Mouse (Mus musculus) large intestine, adult 2 months (tissue): Measurements from ENCODE around the gene C1qtnf5. TPM values are rescaled to one million over a fixed set of nuclear protein-coding genes. Genes with fewer than 3 reads are reported as not detected.

Experiments used
- DNase-seq: peaks from one replicate; pipeline ENCODE4 v3.0.0-alpha.2; 2012; ENCODE audit warnings: low read depth, low spot score
- WGBS: fragments of 180-500 bp; shearing (Covaris S2); methylation state at CpG from one replicate; pipeline ENCODE4 v1.1.7; 2018; 5-methylcytosine and 5-hydroxymethylcytosine counted together
- polyA plus RNA-seq: library from polyadenylated mRNA; depleted of rRNA; stranded (reverse); fragments of >200 nt; gene quantifications from 2 replicates; pipeline ENCODE4 v1.2.3, GENCODE M21; 2012; rRNA removed

The C1qtnf5 gene
- polyA plus RNA-seq = 5.6 and 6.0 TPM in 2 replicates

DNA sequence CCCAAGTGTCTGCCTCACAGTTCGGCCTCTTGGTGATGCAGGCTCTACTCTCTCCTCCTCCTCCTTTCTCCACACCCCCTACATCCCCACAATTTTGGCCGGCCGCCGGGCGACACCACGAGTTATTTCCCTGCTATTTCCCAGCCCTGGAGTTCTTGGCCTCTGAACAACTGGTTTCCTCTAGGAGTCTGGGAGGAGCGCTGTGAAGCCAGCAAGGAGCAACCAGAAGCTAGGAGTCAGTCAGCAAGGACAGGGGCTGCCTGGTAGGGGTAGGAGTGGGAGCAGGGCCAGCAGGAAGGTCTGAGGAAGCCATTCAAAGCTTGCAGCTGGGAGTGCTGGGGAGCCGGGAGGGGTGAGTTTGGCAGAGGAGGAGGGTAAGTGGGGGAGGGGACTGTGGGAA lies at the start of gene C1qtnf5:
C1qtnf5 (plus strand) TSS at position 136 of the 400 bp plus-strand sequence.
- WGBS = 65% methylated on average over 8 of the region's 8 CpGs
- no peak for DNase-seq

DNA sequence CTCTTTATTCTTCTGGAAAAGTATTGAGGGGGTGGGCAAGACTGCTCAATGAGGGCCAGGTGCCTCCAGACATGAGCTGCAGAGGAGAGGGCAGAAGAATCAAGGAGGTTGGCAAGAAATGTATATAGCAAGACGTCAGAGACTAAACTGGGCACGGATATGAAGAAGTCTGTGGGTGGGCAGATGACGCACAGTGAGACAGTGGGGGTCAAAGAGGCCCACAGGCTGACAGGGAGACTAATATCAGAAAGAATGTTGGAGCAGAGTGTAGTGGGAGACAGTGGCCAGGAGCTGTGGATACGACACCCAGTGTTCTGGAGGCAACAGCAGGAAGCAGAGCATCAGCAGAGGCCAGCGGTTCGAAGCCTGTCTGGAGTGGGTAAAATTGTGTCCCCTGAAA lies 48.4 kb upstream of the C1qtnf5 start:
- 86% methylated on average over 6 of the region's 6 CpGs for WGBS
- no peak for DNase-seq

DNA sequence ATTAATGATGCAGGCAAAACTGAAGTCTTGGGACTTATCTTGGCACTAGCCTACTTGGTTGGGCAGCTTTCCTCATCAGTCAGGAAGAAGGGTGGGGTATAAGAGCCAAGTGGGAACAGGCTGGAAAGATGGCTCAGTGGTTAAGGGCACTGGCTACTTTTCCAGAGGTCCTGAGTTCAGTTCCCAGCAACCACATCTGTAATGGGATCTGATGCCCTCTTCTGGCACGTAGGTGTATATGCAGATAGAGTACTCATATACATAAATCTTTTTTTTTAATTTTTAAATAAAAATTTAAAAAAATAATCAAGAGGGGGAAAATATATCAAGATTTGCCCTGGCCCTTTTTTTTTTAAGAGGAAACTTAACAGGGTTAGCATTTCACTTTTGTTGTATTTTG lies 41.9 kb upstream of the C1qtnf5 start:
- no peak for DNase-seq
- 26% methylated on average over 1 of the region's 1 CpGs for WGBS

DNA sequence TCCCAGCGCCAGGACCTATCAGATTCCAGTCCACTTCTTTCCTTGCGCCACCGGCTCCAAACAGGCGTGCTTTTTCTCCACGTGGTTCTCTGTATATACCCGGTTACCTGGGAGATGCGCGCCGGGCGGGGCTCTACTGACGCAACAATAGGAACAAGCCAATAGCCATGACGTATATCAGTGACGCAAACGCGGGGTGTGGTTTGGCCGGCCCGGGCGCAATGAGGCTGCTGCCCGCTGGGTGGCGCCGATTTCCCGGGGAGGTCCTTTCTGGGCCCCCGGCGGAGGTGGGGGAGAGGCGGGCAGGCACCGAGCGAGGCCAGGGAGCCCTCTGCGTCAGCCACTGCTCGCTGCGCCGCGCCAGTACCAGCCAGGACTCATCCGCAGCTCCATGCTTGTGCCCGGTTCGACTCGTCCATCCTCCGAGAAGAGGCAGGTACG lies 40.2 kb upstream of the C1qtnf5 start, which contains the start of gene Usp2:
Usp2 (plus strand) TSS at position 237 of the 441 bp plus-strand sequence.
- WGBS = under 1% methylated on average over 38 of the region's 38 CpGs
- DNase-seq = peak; percentile 92

DNA sequence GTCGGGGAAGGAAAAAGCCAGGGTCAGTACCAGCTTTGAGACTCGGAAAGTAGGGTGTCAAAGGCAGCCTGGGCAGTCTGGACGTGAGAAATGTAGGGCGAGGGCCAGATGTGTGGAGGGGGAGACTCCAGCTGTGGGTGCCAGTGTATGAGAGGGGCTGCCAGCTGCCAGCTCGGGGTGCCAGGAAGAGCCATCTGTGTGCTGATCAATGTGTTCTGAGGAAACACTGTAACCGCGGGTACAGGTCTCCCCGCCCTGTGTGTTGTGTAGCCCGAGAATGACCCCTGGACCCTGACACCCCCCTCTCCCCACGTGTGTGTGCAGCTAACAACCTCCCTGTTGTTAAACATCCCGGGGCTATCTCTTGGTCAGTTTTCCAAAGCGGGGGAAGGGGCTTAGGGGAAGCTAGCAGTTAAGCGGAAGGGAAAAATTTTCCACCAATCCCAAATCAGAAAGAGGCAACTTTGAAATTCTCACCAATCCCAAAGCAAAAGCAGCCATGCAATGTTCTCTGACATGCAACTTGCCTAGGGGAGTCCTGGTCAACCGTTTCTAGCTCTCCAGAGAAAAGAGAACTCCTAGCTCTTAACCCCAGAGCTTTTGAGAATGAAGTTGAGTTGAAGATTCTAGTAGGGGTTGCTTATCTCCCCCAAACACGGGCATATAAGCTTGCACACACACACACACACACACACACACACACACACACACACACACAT lies 39.6 kb upstream of the C1qtnf5 start:
- no peak for DNase-seq
- 11% methylated on average over 15 of the region's 15 CpGs for WGBS

DNA sequence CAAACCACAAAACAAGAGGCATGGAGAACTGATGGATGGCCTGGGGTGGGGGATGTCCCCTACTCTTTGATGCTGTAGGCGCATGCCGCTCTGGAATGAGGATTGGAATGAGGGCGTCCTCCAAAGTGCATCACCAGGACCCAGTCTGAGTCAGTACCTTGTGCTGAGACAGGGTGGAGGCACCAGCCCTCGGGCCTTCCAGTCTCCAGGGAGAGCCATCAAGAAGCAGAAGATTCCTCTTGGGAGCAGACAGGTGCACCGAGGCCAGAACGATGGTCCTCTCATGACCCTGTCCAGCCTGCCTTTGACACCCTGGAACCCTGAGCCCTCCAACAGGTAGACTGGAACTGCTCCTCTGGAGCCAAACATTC lies 39.1 kb upstream of the C1qtnf5 start:
- no peak for DNase-seq
- 83% methylated on average over 6 of the region's 6 CpGs for WGBS

DNA sequence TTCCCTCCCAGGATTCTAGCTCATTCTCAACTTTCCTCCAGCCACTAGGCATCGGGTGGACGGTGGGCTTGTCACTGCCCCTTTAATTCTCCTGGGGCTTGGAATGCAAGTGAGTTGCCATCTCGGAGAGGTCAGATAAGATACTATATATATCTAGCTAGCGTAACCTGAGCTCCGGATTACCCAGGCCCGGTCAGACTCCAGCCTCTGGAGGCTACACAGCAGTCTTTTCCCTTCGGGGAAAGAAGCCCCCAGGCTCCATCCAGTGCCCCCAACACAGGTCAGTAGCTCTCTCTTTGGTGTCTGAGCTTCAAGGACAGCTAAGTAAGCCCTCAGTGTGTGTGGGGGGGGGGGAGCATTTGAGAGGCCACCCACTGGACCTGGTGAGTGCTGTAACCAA lies 37.8 kb upstream of the C1qtnf5 start:
- 60% methylated on average over 7 of the region's 7 CpGs for WGBS
- no peak for DNase-seq

DNA sequence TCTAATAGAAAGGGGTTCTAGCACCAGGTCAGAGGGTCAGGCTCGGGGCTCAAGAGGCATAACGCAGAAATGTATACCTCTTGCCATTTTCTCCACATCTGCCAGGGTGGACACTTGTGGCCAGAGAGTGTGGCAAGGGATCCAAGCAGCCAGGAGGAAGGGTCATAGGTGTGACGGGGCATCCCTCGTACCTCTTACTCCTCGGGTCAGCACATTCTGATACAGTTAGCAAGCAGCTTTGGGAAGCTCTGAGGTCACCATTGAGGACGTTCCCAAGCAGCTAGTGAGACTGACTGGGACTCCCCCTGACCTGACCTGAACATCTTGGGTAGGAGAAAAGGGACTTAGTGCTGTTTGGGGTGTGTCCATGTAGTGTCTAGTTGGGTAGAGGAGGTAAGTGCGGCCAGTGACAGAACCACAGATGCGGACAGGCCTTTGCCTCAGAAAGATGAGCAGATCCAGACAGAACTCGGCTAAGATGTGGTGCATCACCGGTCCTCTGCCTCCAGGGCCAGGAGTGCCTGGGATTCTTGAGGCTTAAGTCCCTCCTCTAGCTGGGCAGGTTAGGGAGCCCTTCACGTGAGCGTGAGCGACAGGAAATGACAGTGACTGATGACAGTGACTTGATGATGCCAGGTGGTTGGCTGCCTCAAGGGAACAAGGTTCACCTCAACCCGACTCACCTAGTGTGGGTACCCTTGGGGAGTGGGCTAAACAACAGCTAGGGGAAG lies 36.8 kb upstream of the C1qtnf5 start:
- DNase-seq = no peak
- 80% methylated on average over 14 of the region's 14 CpGs for WGBS

DNA sequence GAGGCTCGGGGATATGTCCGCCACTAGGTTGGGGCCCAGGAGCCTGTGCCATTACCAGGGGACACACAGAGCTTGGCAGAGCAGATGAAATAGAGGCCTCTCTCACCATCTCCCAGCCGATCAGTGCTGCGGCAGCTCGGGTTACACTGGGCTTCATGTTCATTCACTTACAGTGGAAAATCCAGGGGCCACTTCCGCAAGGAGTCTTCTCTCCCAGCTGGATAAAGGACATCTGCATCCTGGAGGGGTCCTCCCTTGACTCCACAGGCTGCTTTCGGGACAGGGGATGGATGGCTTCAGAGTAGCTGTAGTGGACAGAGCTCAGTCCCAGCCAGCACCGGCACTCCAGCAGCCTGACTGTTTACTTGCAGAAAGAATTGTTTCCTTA lies 36.2 kb upstream of the C1qtnf5 start:
- WGBS = 64% methylated on average over 8 of the region's 8 CpGs
- DNase-seq = no peak

DNA sequence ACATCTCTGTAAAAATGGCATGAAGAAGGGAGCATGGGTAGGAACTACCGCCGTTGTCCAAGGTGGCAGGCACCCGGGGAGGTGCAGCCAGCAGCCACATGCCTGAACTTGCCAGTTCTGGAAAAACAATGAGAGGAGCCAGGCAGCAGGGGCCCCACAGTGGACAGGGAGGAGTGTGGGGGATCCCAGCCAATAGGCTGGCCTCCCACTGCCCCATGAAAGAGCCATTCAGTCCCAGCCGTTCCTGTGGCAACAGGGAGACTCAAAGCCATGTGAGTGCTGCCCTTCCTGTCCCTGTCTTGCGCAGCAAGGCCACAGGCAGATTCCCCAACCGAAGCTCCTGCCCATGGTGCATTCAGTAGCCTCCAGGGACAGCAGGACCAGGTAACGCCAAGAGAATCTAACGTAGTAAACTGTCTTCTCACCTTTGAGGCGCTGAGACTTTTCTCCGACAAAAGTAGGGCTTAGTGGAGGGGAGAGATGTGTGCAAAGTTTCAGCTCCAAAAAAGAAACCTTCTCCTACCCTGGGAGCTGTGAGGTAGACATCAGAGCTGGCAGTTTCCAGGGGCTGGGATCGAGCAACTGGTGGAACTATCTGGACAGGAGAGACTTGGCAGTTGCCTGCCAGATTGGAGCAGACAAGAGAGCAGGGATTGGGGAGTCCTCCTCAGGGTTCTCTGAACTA lies 35.0 kb upstream of the C1qtnf5 start:
- 53% methylated on average over 11 of the region's 11 CpGs for WGBS
- no peak for DNase-seq

DNA sequence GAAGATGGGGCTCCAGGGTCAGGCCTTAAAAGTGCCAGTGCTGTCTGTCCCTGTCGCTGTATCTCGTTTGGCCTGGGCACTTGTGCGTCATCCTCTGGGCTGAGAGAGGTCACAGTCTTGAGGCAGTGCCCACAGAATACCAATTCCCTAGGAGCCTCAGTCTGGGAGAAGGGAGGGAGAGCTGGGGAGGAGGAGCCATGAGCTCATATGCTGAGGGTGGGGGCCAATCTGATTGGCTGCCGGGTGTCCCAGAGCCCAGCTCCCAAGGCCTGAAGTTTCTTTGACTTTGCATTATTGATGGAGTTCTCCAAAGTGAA lies 34.5 kb upstream of the C1qtnf5 start:
- DNase-seq = no peak
- WGBS = 59% methylated on average over 4 of the region's 4 CpGs

DNA sequence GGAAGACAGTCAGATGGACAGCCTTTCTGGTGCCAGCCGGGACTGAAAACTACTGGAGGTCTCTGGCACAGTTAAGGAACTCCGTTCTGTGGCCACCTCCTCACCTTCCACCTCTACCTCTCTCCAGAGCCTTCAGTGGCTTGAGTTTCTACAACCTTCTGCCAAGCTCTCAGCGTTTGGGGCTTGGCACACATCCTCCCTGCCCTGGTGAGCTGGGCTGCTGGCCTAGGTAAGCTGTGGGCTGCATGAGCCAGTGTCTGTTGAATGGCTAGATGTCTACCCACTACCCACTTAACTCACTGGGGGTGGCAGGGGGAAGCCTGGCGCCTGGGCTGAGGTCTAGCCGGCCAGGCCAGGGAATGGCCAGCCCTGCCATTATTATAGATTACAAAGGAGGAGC lies 33.9 kb upstream of the C1qtnf5 start:
- 87% methylated on average over 5 of the region's 5 CpGs for WGBS
- no peak for DNase-seq

DNA sequence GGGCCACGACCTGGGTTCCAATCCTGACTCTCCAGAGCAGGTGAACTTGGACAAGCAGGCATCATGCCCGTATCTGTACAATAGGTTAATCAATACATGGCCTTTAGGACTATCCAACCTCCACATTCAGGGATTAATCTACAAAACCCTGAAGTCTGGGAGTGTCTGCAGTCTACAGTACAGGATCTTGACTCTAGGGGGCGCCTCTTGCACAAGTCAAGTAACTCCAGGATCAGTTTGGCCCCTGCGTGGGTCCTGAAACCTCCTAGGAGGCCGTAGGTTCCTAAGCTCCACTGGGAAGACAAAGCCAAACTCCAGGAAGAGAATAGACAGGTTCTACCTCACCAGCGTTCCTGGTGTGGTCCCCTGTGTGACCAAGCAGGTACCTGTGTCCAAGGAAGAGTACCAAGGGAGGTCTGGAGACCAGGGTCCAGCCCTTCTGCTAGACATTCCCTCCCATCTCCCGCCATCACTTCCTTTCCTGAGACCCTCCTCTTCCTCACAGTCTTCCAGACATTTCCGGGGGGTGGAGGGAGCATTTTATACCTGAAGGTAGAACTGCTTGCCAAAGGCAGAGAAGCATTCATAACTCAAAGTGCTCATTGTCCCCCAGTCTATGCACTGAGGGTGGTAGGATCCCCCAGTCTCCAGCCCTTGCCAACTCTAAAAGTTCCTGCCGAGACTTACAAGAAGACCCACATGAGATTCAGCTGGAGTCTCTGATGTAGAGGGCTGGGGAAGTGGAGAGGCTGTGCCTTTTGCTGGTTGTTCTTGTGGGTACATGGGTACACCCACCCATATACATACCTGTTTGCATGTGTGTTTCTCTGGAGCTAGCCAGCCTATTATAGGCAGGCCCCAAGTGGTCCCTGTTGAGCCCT lies 32.4 kb upstream of the C1qtnf5 start:
- no peak for DNase-seq
- WGBS = 64% methylated on average over 9 of the region's 9 CpGs

DNA sequence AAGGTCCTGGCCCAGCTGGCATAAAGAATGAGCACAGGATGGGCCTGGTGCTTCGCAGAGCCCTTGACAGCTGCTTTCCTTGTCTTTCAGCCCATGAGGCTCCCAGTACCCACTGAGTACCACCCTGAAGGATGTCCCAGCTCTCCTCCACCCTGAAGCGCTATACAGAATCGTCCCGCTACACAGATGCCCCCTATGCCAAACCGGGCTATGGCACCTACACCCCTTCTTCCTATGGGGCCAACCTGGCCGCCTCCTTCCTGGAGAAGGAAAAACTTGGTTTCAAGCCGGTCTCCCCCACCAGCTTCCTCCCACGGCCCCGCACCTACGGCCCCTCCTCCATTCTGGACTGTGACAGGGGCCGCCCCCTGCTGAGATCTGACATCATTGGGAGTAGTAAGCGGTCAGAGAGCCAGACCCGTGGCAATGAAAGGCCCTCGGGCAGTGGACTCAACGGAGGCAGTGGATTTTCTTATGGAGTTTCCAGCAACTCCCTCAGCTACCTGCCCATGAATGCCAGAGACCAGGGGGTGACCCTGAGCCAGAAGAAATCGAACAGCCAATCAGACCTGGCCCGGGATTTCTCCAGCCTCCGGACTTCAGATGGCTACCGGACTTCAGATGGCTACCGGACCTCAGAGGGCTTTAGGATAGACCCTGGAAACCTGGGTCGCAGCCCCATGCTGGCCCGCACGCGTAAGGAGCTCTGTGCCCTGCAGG lies 31.6 kb upstream of the C1qtnf5 start:
- WGBS = 83% methylated on average over 24 of the region's 24 CpGs

DNA sequence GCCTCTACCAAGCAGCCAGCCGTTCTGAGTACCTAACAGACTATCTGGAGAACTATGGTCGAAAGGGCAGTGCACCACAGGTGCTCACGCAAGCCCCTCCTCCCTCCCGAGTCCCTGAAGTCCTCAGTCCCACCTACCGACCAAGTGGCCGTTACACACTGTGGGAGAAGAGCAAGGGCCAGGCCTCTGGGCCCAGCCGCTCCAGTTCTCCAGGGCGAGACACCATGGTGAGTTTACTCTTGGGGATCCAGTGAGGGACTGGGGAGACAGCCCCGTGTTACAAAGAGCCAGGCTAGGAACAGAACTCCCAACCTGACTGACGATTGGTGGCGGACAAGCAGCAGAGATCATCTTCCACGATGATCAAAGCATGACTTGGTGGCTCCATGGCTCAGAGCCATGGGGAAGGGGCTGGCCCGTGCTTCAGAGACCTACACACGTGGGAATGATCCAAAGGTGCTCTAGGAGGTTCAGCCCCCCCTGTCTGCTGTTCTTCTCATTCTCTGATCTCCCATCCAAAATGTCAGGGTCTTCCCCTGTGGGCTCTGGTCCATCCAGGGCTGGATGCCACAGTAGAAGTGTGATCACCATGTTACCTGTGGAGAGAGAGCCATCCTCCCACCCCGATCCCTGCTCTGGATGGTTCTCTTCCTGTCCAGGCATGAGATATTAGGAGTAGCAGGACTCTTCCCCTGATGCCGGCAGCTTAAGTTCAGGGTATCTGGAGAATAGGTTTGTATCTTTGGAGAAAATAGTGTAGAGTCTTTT lies 30.9 kb upstream of the C1qtnf5 start:
- WGBS = 75% methylated on average over 16 of the region's 16 CpGs
- DNase-seq = no peak

More for the DNA sequence above, 31.6 kb upstream of the C1qtnf5 start:
- no peak for DNase-seq

DNA sequence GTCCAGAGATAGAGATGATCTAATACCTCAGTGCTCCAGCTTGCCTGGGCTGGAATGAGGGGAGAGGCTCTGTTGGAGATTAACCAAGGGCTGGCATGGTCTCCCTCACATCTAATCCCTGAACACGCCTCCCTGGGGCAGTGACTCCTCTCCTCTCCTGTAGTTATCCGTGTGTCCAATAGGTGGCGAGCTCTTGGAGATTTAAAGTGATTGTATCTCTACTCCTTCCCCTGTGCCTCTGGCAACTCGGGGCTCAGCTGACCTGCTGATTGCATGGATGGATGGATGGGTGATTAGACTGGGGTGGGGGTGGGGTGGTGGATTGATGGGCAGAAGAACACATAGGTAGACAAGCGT lies 30.3 kb upstream of the C1qtnf5 start:
- WGBS = 18% methylated on average over 5 of the region's 5 CpGs
- DNase-seq = no peak

DNA sequence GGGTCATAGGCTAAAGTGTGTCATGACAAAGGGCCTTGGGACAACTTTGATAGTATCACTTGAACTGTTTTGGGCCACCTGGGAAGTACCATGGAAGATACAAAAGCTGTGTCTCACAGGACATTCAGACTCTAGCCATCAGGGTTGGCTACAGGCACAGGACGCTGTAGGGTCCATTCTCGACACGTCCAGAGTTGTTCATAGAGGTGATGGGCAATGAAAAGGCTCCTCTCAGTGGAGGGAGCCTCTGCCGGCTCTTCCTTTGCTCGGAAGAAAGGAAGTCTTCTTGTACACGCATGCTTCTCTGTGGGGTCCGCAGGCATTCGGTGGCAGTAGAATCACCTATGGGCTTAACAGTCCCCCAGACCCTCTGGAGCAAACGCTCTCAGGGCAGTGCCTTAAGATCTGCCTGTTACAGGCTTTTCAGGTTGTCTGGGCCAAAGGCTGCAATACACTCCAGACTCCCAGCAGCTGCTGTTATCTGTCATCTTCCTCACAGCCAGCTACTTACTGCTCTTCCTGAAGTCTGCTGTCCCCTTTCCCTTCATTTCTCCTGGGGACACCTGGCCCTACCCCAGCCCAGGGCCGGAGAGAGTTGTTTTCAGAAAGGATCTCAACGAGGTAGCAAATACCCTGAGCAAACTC lies 29.7 kb upstream of the C1qtnf5 start:
- 83% methylated on average over 11 of the region's 11 CpGs for WGBS
- no peak for DNase-seq

DNA sequence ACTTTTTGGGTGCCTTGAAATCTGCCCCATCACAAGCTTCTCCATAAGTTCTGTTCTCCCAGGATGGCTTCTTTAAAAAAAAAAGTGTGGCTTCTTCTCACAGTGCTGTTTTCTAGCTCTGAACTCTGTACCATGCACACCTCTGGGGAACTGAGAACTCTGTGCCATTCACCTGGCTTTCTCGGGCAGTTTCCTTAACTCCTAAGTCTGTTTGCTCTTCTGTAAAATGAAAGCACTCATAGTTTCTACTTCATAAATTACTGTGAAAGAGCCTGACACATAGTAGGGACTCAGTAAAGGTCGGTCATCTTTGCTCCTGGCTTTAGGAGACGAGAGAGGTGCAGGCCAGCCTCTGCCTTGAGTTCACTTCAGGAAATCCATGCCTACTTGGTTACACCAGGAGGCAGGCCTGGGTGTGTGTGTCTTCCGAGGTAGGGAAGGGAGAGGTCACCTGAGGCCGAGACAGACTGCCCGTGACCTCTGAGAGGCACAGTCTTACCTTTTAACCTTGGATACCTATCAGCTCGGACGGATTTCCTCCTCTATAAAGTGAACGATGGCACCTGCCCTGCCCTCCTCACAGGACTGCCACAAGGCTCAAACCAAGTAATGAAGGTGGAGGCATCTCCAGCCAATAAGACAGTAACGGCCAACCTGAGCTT lies 28.8 kb upstream of the C1qtnf5 start:
- DNase-seq = no peak
- WGBS = 34% methylated on average over 10 of the region's 10 CpGs
